Mouse (Mus musculus) c-Kit-negative CD71-positive TER-119-positive erythroid progenitor cells, embryonic 14.5 days (primary cell): ENCODE results near the gene Washc4.

Experiments used
- DNase-seq: peaks from one replicate; pipeline ENCODE4 v3.0.0-alpha.2; 2013; ENCODE audit warnings: low read depth, low spot score

The Washc4 gene

DNA sequence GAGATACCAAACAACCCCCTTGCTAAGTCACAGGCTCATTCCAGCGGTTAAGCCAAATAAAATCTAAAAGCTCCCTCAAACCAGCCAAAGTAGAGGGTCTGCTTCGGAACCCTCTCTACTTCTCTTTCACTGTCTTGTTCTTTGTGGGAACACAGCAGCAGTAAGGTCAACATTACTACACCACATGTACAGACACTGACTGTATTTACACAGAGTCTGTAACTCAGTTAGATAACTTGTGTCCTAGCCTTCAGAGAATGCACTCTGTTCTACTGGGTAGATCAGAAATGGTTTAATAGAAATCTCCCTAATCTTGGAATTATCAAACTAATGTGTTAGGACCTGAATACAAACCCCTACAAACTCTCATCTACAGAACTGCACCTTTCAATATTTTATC lies 92.6 kb downstream of the Washc4 start:
- no peak for DNase-seq

DNA sequence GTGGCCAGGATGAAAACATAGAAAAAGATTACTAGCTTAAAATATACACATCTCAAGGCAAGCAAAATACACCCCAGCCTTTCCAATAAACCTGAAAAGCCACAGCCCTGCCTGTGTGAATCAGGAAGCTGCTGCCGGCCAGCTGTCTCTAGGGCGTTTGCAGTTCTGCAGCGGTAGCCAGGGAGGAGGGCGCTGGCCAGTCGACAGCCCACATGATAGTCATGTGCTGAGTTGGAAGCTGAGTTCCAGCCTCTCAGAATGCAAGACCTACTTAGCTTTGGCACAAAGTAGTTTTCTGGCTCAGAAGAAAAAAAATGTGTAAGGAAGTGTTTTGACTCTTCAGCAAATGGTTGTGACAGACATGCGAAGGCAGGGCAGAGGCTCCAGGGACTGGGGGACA lies 93.7 kb downstream of the Washc4 start:
- no peak for DNase-seq

DNA sequence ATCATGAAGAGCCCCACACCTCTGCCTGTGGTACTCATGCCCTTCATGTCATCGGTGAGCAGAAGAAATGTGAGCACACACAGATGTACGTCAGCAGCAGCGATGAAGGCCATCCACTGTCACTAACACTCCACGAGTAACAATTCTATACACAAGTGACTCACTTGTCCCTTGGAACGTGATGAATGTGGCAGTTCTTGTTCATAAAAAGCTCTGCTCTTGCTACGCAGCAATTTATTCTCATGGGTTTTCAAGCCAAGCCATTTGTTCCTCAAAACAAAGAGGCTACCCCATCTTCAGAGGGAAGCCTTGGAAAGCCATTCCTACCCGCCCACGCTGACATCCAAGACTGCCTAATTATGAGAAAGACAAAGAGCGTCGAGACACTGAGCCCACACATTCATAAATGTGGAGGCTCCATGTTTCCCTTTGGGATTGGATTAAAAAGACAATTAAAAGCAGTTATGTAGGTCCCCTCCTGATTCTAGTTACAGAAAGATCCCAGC lies 96.4 kb downstream of the Washc4 start:
- no peak for DNase-seq

DNA sequence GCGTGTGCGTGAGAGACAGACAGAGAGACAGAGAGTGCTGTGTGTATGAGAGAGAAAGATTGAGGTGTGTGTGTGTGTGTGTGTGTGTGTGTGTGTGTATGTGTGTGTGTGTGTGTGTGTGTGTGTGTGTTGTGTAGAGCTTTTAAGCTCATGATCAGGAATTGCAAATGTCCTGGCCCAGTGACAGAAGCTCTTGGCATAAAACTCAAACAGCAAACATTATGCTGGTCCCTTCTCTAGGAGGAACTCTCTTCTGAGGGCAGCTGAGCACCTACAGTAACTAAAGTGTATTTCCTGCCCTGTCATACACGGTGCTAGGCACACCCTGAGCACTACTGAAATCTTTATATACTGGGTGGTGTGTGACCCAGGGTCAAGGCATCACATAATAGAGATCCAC lies 98.1 kb downstream of the Washc4 start:
- DNase-seq = no peak

DNA sequence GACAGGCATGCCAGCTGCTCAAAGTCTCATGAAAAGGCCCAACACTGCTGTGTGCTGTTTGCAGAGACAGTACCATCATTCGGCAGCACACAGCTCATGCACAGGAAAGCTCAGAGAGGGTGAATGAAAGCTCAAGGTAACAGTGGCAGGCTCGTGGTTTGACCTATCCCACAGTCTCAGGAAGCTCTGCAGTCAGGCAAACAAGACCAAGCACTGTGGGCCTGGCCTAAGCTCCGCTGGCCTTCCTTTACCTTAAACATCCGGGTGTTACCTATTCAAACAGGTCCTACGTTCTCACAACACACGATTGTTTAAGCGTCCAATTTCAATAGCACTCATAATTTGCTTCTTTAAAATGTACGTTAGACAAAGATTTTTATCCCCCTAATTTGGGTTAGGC lies 100.6 kb downstream of the Washc4 start:
- no peak for DNase-seq

DNA sequence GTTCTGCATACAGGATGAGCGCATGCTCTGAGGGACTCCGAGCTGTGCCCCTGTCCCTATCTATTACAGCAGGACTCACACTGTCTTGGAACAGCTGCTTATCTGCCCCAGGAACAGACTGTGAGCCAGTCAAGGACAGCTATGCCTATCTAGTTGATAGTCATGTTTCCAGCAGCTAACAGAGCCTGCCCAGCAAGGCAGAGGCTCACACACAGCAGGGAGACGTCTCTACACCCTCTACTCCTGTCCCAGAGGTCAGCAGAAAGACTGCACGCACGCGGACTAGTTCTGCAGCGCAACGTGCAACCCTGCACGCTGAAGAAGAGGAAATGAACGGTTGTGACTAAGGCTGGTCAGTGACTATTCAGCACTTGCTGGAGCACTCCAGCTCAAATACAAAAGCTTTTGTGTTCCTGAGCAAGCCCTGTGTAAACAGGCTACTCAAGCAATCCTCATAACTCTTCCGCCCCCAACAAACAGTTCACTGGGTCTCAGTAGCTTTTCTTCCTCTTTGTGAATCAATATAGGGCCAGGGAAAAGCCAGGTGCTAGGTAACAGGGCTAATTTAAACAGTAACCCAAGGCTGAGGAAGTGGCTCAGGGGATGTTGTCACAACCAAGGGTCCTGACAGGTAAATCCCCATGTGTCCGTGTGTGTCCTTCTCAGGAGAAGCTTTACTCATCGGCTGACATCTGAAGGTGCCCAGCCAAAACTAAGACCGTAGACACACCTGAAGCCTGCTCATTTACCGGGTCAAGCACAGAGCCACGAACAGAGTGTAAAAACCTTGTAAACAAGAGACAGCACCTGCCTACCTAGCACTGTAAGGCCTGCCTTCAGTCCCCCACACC lies 101.5 kb downstream of the Washc4 start:
- no peak for DNase-seq

DNA sequence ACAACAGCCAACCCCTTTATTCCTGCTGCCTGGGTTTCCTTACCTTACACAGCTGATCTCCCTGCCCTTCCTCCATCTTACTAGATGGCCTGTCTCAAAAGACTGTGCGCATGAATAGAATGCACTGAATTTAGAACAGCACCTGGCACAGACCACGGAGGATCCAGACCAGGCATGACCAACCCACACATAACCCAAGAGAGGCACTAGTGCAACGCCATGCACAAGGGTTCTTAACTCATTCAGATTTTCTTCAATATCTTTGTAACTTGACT lies 102.1 kb downstream of the Washc4 start:
- no peak for DNase-seq
